Mouse (Mus musculus) intestine, postnatal 0 days (tissue): ENCODE measurements around the gene Tulp2. TPM values are rescaled to one million over a fixed set of nuclear protein-coding genes. Genes with fewer than 3 reads are reported as not detected.

ENCODE experiments used
- ATAC-seq: fragments of 200-750 bp; cut with Nextera tagmentation; 2 replicates; pipeline ENCODE4 v1.8.0; 2017; ENCODE audit warnings: mild to moderate bottlenecking, moderate TSS enrichment, moderate library complexity
- H3K27ac ChIP-seq: fragments of 300-500 bp; sonication (generic); 2 replicates; pipeline ENCODE4 v1.5.1; 2014; ENCODE audit warnings: mild to moderate bottlenecking, low read depth, low read length, moderate library complexity
- H3K27me3 ChIP-seq: fragments of 300-500 bp; sonication (generic); replicated peaks from 2 replicates; pipeline ENCODE4 v1.6.1; 2014; ENCODE audit warnings: low read length, mixed read lengths; ENCODE audit not compliant: control insufficient read depth, insufficient read depth
- H3K36me3 ChIP-seq: fragments of 300-500 bp; sonication (generic); 2 replicates; pipeline ENCODE4 v1.6.1; 2014; ENCODE audit warnings: mild to moderate bottlenecking, moderate library complexity; ENCODE audit not compliant: control insufficient read depth, insufficient read depth
- H3K4me1 ChIP-seq: fragments of 300-500 bp; sonication (generic); replicated peaks from 2 replicates; pipeline ENCODE4 v1.6.1; 2014; ENCODE audit warnings: antibody characterized with exemption, low read length, mixed read lengths; ENCODE audit not compliant: control insufficient read depth, insufficient read depth
- H3K4me2 ChIP-seq: fragments of 300-500 bp; sonication (generic); replicated peaks from 2 replicates; pipeline ENCODE4 v1.6.1; 2014; ENCODE audit warnings: low read depth, mild to moderate bottlenecking, moderate library complexity
- H3K4me3 ChIP-seq: fragments of 300-500 bp; sonication (generic); 2 replicates; pipeline ENCODE4 v1.5.1; 2014; ENCODE audit warnings: low read depth, low read length
- H3K9ac ChIP-seq: fragments of 300-500 bp; sonication (generic); 2 replicates; pipeline ENCODE4 v1.6.1; 2014; ENCODE audit warnings: mild to moderate bottlenecking, low read depth, low read length
- H3K9me3 ChIP-seq: fragments of 300-500 bp; sonication (generic); 2 replicates; pipeline ENCODE4 v1.6.1; 2016; ENCODE audit warnings: mixed run types; ENCODE audit not compliant: control insufficient read depth
- CTCF ChIP-seq: sonication (generic); IDR thresholded peaks from 2 replicates; pipeline ENCODE4 v1.5.1; 2016; ENCODE audit warnings: low read depth, mild to moderate bottlenecking, control low read depth, antibody characterized with exemption, moderate library complexity
- WGBS: fragments of 180-500 bp; shearing (Covaris S2); extraction: QIAGEN DNeasy Blood & Tissue Kit; methylation state at CpG from one replicate; pipeline ENCODE4 v1.1.7; 2014; 5-methylcytosine and 5-hydroxymethylcytosine counted together
- polyA plus RNA-seq: library from polyadenylated mRNA; unstranded; fragments of >200 nt; fragmentation: Nextera tagmentation; extraction: Ambion mirVana; gene quantifications from 2 replicates; pipeline ENCODE4 v1.2.1, GENCODE M21; 2015

Tulp2 gene
- polyA plus RNA-seq, 1 experiment from 2014 or later = 0.78 TPM

- Histone ChIP-seq H3K4me2 (peak overlapping the region; percentile 71), H3K36me3 (peaks cover 8% of the 10 kb centered on the region; the same call in 1 of the 2 replicates), H3K4me1 (peaks cover 8% of the 10 kb centered on the region), H3K27ac (no peak overlapping the region), H3K27me3 (no peaks in the 10 kb centered on the region), H3K4me3 (peak overlapping the region; percentile 51), H3K9ac (no peak overlapping the region), H3K9me3 (no peaks in the 10 kb centered on the region)
- no peak for TF ChIP-seq CTCF
- 56% methylated on average over 16 of the region's 16 CpGs for WGBS
- ATAC-seq = no peak
These were observed 40.6 kb downstream of the Tulp2 start for GRCm38 (mm10) chr7:45522194-45522752.

- no peak overlapping the region for H3K27ac ChIP-seq
- peak overlapping the region; percentile 37 for H3K4me2 ChIP-seq
- no peaks in the 10 kb centered on the region for H3K27me3 ChIP-seq
- peaks cover 8% of the 10 kb centered on the region for H3K4me1 ChIP-seq
- WGBS = 61% methylated on average over 18 of the region's 18 CpGs
- H3K9ac ChIP-seq = no peak overlapping the region
- no peak for TF ChIP-seq CTCF
- no peaks in the 10 kb centered on the region for H3K9me3 ChIP-seq
- ATAC-seq = no peak
- peaks cover 8% of the 10 kb centered on the region; the same call in 1 of the 2 replicates for H3K36me3 ChIP-seq
- H3K4me3 ChIP-seq = no peak overlapping the region
These were observed 41.4 kb downstream of the Tulp2 start for GRCm38 (mm10) chr7:45522957-45523676.

GRCm38 (mm10) chr7:45523678-45524170 lies 42.0 kb downstream of the Tulp2 start:
- no peak for TF ChIP-seq CTCF
- 77% methylated on average over 13 of the region's 13 CpGs for WGBS
- peak overlapping the region; percentile 37 for H3K4me2 ChIP-seq
- H3K9me3 ChIP-seq = no peaks in the 10 kb centered on the region
- ATAC-seq = no peak
- H3K4me1 ChIP-seq = peaks cover 8% of the 10 kb centered on the region
- no peak overlapping the region for H3K9ac ChIP-seq
- peaks cover 8% of the 10 kb centered on the region; the same call in 1 of the 2 replicates for H3K36me3 ChIP-seq
- no peak overlapping the region for H3K4me3 ChIP-seq
- H3K27me3 ChIP-seq = no peaks in the 10 kb centered on the region
- H3K27ac ChIP-seq = no peak overlapping the region

- Histone ChIP-seq H3K36me3 (peaks cover 8% of the 10 kb centered on the region; the same call in 1 of the 2 replicates), H3K4me2 (peak overlapping the region; percentile 73), H3K9me3 (no peaks in the 10 kb centered on the region), H3K27ac (peak overlapping the region; percentile 80; the same call in 1 of the 2 replicates), H3K4me3 (peak overlapping the region; percentile 61), H3K4me1 (peaks cover 8% of the 10 kb centered on the region), H3K27me3 (no peaks in the 10 kb centered on the region), H3K9ac (peak overlapping the region; percentile 77)
- ATAC-seq = no peak
- WGBS = 14% methylated on average over 12 of the region's 12 CpGs
- no peak for TF ChIP-seq CTCF
These were observed 43.4 kb downstream of the Tulp2 start for GRCm38 (mm10) chr7:45524841-45525621.

GRCm38 (mm10) chr7:45525809-45526473 lies 44.3 kb downstream of the Tulp2 start, which contains the start of the genes Ppp1r15a and Plekha4:
Ppp1r15a (minus strand) TSS chr7:45526268.
Plekha4 (plus strand) TSS chr7:45526330.
- no peak for TF ChIP-seq CTCF
- peak within 1 kb of the TSS; percentile 73 for H3K4me2 ChIP-seq
- H3K9me3 ChIP-seq = no peaks in the 10 kb centered on the region
- H3K36me3 ChIP-seq = peaks cover 8% of the 10 kb centered on the region; the same call in 1 of the 2 replicates
- peak; percentile 91 for ATAC-seq
- peak within 1 kb of the TSS; percentile 80 for H3K27ac ChIP-seq
- H3K9ac ChIP-seq = peak within 1 kb of the TSS; percentile 77
- H3K4me3 ChIP-seq = peak within 1 kb of the TSS; percentile 61
- H3K4me1 ChIP-seq = peaks cover 8% of the 10 kb centered on the region
- WGBS = under 1% methylated on average over 54 of the region's 54 CpGs
- no peaks in the 10 kb centered on the region for H3K27me3 ChIP-seq
